Mouse (Mus musculus) ES-Bruce4 (cell line): ENCODE measurements around the gene Nek8. TPM values are rescaled to one million over a fixed set of nuclear protein-coding genes. Genes with fewer than 3 reads are reported as not detected.

Source experiments
- H3K27ac ChIP-seq: 2 replicates; pipeline ENCODE4 v1.5.1; 2012; ENCODE audit warnings: low read length, inconsistent platforms; ENCODE audit not compliant: insufficient read depth
- H3K27me3 ChIP-seq: 2 replicates; pipeline ENCODE4 v1.6.1; 2012; ENCODE audit warnings: mild to moderate bottlenecking, low read length, inconsistent platforms; ENCODE audit not compliant: control insufficient read depth, poor library complexity, insufficient read depth, severe bottlenecking
- H3K36me3 ChIP-seq: 2 replicates; pipeline ENCODE4 v1.6.1; 2012; ENCODE audit warnings: inconsistent platforms, mild to moderate bottlenecking, low read length, moderate library complexity; ENCODE audit not compliant: control insufficient read depth, poor library complexity, insufficient read depth, severe bottlenecking
- H3K4me1 ChIP-seq: one replicate; pipeline ENCODE4 v1.8.1; 2011; ENCODE audit warnings: low read length; ENCODE audit not compliant: control insufficient read depth, insufficient read depth
- H3K4me3 ChIP-seq: 2 replicates; pipeline ENCODE4 v1.5.1; 2011; ENCODE audit warnings: low read depth, mild to moderate bottlenecking, low read length
- H3K9ac ChIP-seq: 2 replicates; pipeline ENCODE4 v1.6.1; 2012; ENCODE audit warnings: low read depth, mild to moderate bottlenecking, inconsistent platforms; ENCODE audit not compliant: poor library complexity, severe bottlenecking
- H3K9me3 ChIP-seq: replicated peaks from 2 replicates; pipeline ENCODE4 v1.6.1; 2012; ENCODE audit warnings: mild to moderate bottlenecking, low read length, inconsistent platforms; ENCODE audit not compliant: control insufficient read depth, poor library complexity, insufficient read depth, severe bottlenecking
- CTCF ChIP-seq: IDR thresholded peaks from one replicate; pipeline ENCODE4 v1.8.1; 2011; ENCODE audit warnings: low read depth, low read length
- EP300 ChIP-seq: IDR thresholded peaks from 2 replicates; pipeline ENCODE4 v1.6.1; 2011; ENCODE audit warnings: low read depth, low read length; ENCODE audit not compliant: insufficient read depth
- POLR2A ChIP-seq: IDR thresholded peaks from one replicate; pipeline ENCODE4 v1.8.1; 2011; ENCODE audit warnings: low read length; ENCODE audit not compliant: insufficient read depth
- polyA plus RNA-seq: library from polyadenylated mRNA; stranded (reverse); fragments of >200 nt; gene quantifications from 2 replicates; pipeline ENCODE4 v1.2.4, GENCODE M21; 2011; ENCODE audit warnings: low read depth; ENCODE audit not compliant: missing spikeins, insufficient read depth, insufficient read length

The Nek8 gene
- polyA plus RNA-seq, 1 experiment = 18.1 TPM

DNA sequence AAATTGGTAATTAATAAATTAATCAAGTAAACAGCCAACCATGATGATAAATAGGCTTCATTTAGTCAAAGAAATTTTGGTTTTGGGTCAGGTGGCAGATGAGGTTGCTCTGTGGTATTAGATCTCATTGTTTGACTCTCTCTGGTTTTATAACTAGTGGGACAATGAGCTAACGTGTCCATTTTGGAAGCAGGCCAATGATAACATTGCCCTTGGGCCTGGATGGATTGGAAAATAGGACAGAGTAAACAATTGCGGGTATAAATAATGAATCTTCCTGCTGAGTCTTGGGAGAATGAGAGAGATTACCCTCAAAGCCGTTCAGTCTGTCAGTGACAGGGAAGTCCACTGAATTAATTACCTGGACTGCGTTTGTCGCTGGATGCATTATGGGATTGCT is 55.3 kb downstream of the Nek8 start:
- Histone ChIP-seq H3K9ac (no peak overlapping the region), H3K27ac (no peak overlapping the region), H3K4me3 (no peak overlapping the region), H3K4me1 (no peaks in the 10 kb centered on the region), H3K9me3 (no peaks in the 10 kb centered on the region), H3K36me3 (no peaks in the 10 kb centered on the region), H3K27me3 (no peaks in the 10 kb centered on the region)
- TF ChIP-seq CTCF = no peak
- TF ChIP-seq POLR2A = no peak
- TF ChIP-seq EP300 = no peak

DNA sequence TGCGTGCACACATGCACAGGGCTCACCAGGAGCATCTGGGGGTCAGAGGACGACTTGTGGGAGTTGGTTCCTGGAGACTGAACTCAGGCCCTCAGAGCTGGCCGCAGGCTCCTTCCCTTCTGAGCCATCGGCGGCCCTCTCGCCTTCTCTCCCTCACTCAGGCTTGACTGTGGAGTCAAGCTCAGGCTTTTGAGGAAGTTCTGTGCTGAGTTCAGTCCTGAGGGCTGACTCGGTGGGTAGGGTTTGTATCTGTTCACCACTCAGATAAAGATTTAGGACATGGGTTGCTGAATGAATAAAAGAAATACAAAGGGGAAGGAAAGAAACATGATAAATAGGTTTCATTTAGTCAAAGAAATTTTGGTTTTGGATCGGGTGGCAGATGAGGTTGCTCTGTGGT is 56.6 kb downstream of the Nek8 start:
- Histone ChIP-seq H3K9me3 (no peaks in the 10 kb centered on the region), H3K27ac (no peak overlapping the region), H3K27me3 (no peaks in the 10 kb centered on the region), H3K36me3 (no peaks in the 10 kb centered on the region), H3K9ac (no peak overlapping the region), H3K4me1 (no peaks in the 10 kb centered on the region), H3K4me3 (no peak overlapping the region)
- TF ChIP-seq POLR2A (no peak), EP300 (no peak), CTCF (no peak)

DNA sequence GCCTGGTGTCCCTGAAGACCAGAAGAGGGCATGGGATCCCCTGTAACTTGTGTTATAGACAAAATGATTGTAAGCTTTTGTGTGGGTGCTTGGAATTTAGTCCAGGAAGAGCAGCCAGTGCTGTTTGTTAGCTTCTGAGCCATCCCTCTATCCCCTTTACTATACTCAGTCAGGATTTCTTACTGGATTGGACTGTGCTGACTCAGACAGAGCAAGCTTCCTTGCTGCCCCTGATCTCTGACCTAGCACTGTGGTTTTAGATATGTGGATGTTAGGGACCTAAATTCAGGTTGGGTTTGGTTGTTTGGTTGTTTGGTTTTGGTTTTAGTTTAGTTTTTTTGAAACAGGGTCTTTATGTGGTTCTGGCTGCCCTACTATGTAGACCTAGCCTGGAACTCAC is 58.0 kb downstream of the Nek8 start:
- Histone ChIP-seq H3K4me1 (no peaks in the 10 kb centered on the region), H3K9me3 (no peaks in the 10 kb centered on the region), H3K9ac (0 out of 2 replicates have a peak overlapping the region, but pooled peaks have one; percentile 24), H3K4me3 (no peak overlapping the region), H3K27me3 (no peaks in the 10 kb centered on the region), H3K27ac (no peak overlapping the region), H3K36me3 (no peaks in the 10 kb centered on the region)
- TF ChIP-seq EP300 (no peak), POLR2A (no peak), CTCF (no peak)

DNA sequence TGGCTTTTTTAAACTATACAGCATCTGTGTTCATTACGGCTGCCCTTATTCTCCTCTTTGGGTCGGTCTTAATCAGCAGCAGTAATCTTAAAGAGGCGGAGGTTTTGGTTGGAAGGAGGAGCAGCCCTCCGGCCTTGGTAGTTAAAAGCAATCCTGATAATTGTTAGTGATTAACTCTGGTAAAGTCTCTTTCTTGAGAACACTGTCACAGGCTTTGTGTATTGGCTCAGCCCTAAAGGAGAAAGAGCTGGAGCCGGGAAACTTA is 60.4 kb downstream of the Nek8 start:
- Histone ChIP-seq H3K4me1 (peaks cover 1% of the 10 kb centered on the region), H3K9me3 (no peaks in the 10 kb centered on the region), H3K4me3 (peak overlapping the region; percentile 44; the same call in 1 of the 2 replicates), H3K27ac (peak overlapping the region; percentile 66; the same call in 1 of the 2 replicates), H3K9ac (peak overlapping the region; percentile 86), H3K27me3 (no peaks in the 10 kb centered on the region), H3K36me3 (no peaks in the 10 kb centered on the region)
- TF ChIP-seq EP300 (no peak), CTCF (no peak), POLR2A (no peak)

Other genes with a start within 250 kb of the Nek8 start
- gene Sez6, start 245.9 kb downstream of the Nek8 start, polyA plus RNA-seq = 0.33 and 0.57 TPM in 2 replicates
- gene Phf12, start 193.9 kb downstream of the Nek8 start, polyA plus RNA-seq = 50.8 and 58.2 TPM in 2 replicates
- 8.7 and 10.7 TPM in 2 replicates for gene Dhrs13, start 144.4 kb downstream of the Nek8 start, polyA plus RNA-seq
- 76.6 and 85.5 TPM in 2 replicates for gene Flot2, start 138.7 kb downstream of the Nek8 start, polyA plus RNA-seq
- 24.0 and 25.1 TPM in 2 replicates for gene Eral1, start 96.3 kb downstream of the Nek8 start, polyA plus RNA-seq
- 17.5 and 18.1 TPM in 2 replicates for gene Fam222b, start 82.0 kb downstream of the Nek8 start, polyA plus RNA-seq
- 87.4 and 99.3 TPM in 2 replicates for gene Traf4, start 11.1 kb downstream of the Nek8 start, polyA plus RNA-seq
- gene Tlcd1, start within 50 bp of the Nek8 start, polyA plus RNA-seq = 12.2 and 13.2 TPM in 2 replicates
- gene Rpl23a, start 6.9 kb upstream of the Nek8 start, polyA plus RNA-seq = 2,740 and 2,914 TPM in 2 replicates
- 33.1 and 36.1 TPM in 2 replicates for gene Rab34, start 11.8 kb upstream of the Nek8 start, polyA plus RNA-seq
- 6.1 and 7.6 TPM in 2 replicates for gene Proca1, start 16.7 kb upstream of the Nek8 start, polyA plus RNA-seq
- 53.9 and 56.6 TPM in 2 replicates for gene Sdf2, start 69.1 kb upstream of the Nek8 start, polyA plus RNA-seq
- gene Supt6, start 69.3 kb upstream of the Nek8 start, polyA plus RNA-seq = 73.2 and 73.4 TPM in 2 replicates
- 108 and 112 TPM in 2 replicates for gene 2610507B11Rik, start 85.1 kb upstream of the Nek8 start, polyA plus RNA-seq
- gene BC030499, start 114.2 kb upstream of the Nek8 start, polyA plus RNA-seq = 0.75 and 1.1 TPM in 2 replicates
- gene Spag5, start 124.9 kb upstream of the Nek8 start, polyA plus RNA-seq = 66.9 and 68.8 TPM in 2 replicates
- 32.5 and 55.1 TPM in 2 replicates for gene Aldoc, start 146.3 kb upstream of the Nek8 start, polyA plus RNA-seq
- gene Pigs, start 151.7 kb upstream of the Nek8 start, polyA plus RNA-seq = 24.2 and 29.5 TPM in 2 replicates
- gene Unc119, start 166.8 kb upstream of the Nek8 start, polyA plus RNA-seq = 25.7 and 28.7 TPM in 2 replicates
- gene Foxn1, start 209.9 kb upstream of the Nek8 start, polyA plus RNA-seq = not detected in 2 replicates
- gene Slc13a2, start 245.5 kb upstream of the Nek8 start, polyA plus RNA-seq = not detected in 2 replicates